Mouse (Mus musculus): ENCODE data around the gene Igsf10. TPM values are rescaled to one million over a fixed set of nuclear protein-coding genes. Genes with fewer than 3 reads are reported as not detected.

Igsf10 gene
- polyA plus RNA-seq, 1 experiment, result 0.50 TPM

- TF ChIP-seq POLR2A (IDR thresholded peaks at IDR 0.05; ENCODE audit: control insufficient read depth, extremely low read depth, insufficient read depth, low read length, poor library complexity) (no peak), CTCF (IDR thresholded peaks at IDR 0.05; ENCODE audit: borderline replicate concordance, control insufficient read depth, extremely low read depth, insufficient read depth, low read length, poor library complexity) (no peak)
- 89% methylated on average over 3 of the region's 3 CpGs for WGBS
These were observed 10.0 kb upstream of the Igsf10 start for GRCm38 (mm10) chr3:59354156-59354555.

DNA sequence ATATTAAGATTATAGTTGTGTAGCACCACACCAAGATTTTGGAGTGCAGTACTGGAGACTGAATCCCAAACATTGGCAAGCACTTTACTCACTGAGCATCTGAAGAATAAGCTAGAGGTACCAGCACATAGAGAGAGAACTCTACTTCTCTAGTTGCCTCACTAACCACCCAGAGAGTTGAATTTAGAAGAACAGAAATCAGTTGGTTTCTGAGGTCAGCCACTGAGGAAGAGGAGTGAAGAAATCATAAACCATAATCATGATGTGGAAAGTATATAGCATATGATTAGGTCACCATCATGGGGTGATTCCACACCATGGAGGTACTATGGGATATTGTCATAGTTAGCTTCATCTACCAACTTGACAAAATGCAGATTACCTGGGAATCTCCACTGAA is 7.6 kb upstream of the Igsf10 start:
- Histone ChIP-seq H3K27me3 (ENCODE audit: control insufficient read depth, insufficient read depth, low read length) (no peaks in the 10 kb centered on the region), H3K4me3 (ENCODE audit: control insufficient read depth, insufficient read depth, low read length) (no peak overlapping the region), H3K4me1 (replicated peaks; ENCODE audit: control insufficient read depth, insufficient read depth, low read length) (no peaks in the 10 kb centered on the region), H3K27ac (ENCODE audit: control insufficient read depth, insufficient read depth, low read length) (no peak overlapping the region), H3K36me3 (ENCODE audit: control insufficient read depth, insufficient read depth, low read length) (no peaks in the 10 kb centered on the region)
- no peak for DNase-seq
- TF ChIP-seq POLR2A (IDR thresholded peaks at IDR 0.05; ENCODE audit: control insufficient read depth, extremely low read depth, insufficient read depth, low read length, poor library complexity) (no peak), CTCF (IDR thresholded peaks at IDR 0.05; ENCODE audit: borderline replicate concordance, control insufficient read depth, extremely low read depth, insufficient read depth, low read length, poor library complexity) (no peak)

More at GRCm38 (mm10) chr3:59354156-59354555, 10.0 kb upstream of the Igsf10 start:
- no peaks in the 10 kb centered on the region for H3K4me1 ChIP-seq (replicated peaks; ENCODE audit: control insufficient read depth, insufficient read depth, low read length)
- H3K27me3 ChIP-seq (ENCODE audit: control insufficient read depth, insufficient read depth, low read length), result no peaks in the 10 kb centered on the region
- H3K4me3 ChIP-seq (ENCODE audit: control insufficient read depth, insufficient read depth, low read length), result no peak overlapping the region
- H3K27ac ChIP-seq (ENCODE audit: control insufficient read depth, insufficient read depth, low read length), result no peak overlapping the region
- DNase-seq, result no peak
- H3K36me3 ChIP-seq (ENCODE audit: control insufficient read depth, insufficient read depth, low read length), result no peaks in the 10 kb centered on the region

- Histone ChIP-seq H3K4me1 (replicated peaks; ENCODE audit: control insufficient read depth, insufficient read depth, low read length) (0 out of 2 replicates have a peak, but pooled peaks cover 4% of the 10 kb centered on the region), H3K27ac (ENCODE audit: control insufficient read depth, insufficient read depth, low read length) (no peak overlapping the region), H3K36me3 (ENCODE audit: control insufficient read depth, insufficient read depth, low read length) (no peaks in the 10 kb centered on the region), H3K27me3 (ENCODE audit: control insufficient read depth, insufficient read depth, low read length) (no peaks in the 10 kb centered on the region), H3K4me3 (ENCODE audit: control insufficient read depth, insufficient read depth, low read length) (no peak overlapping the region)
- DNase-seq, result no peak
- 91% methylated on average over 4 of the region's 4 CpGs for WGBS
- TF ChIP-seq POLR2A (IDR thresholded peaks at IDR 0.05; ENCODE audit: control insufficient read depth, extremely low read depth, insufficient read depth, low read length, poor library complexity) (no peak), CTCF (IDR thresholded peaks at IDR 0.05; ENCODE audit: borderline replicate concordance, control insufficient read depth, extremely low read depth, insufficient read depth, low read length, poor library complexity) (no peak)
These were observed 1.2 kb downstream of the Igsf10 start for GRCm38 (mm10) chr3:59343026-59343425.

DNA sequence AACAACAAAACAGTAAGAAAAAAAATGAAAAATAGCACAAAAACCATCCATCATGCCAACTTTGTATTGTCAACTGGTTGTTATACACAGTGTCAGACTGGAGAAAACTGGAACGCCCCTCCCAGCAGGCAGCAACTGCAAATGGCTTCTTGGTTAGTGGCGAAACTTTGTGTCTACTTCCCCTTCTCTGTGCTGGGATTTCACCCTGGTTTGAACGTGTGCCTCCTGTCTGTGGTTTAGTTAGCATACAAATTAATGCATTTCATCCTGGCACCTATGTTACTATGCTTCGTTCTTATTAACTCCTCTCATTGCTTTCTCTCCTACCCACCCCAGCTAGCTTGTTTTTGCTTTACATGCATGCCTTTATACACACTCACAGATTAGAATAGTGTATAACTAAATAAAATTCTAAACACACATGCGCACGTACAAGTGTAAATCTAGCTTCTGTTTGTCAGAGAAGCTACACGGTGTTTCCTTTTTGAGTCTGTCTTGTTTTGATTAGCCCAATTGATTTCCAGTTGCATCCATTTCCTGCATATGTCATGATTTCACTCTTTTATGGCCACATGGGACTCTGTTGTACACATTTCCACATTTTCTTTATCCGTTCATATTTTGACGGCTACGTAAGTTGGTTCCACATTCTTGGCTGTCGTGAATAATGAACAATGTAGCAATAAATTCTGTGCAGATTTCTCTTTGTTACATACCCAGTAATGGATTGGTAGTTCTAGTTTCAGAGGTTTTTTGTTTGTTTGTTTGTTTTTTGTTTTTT is 2.4 kb downstream of the Igsf10 start:
- Histone ChIP-seq H3K4me1 (replicated peaks; ENCODE audit: control insufficient read depth, insufficient read depth, low read length) (0 out of 2 replicates have a peak, but pooled peaks cover 4% of the 10 kb centered on the region), H3K27me3 (ENCODE audit: control insufficient read depth, insufficient read depth, low read length) (no peaks in the 10 kb centered on the region), H3K4me3 (ENCODE audit: control insufficient read depth, insufficient read depth, low read length) (no peak overlapping the region), H3K36me3 (ENCODE audit: control insufficient read depth, insufficient read depth, low read length) (no peaks in the 10 kb centered on the region), H3K27ac (ENCODE audit: control insufficient read depth, insufficient read depth, low read length) (no peak overlapping the region)
- TF ChIP-seq CTCF (IDR thresholded peaks at IDR 0.05; ENCODE audit: borderline replicate concordance, control insufficient read depth, extremely low read depth, insufficient read depth, low read length, poor library complexity), result no peak
- TF ChIP-seq POLR2A (IDR thresholded peaks at IDR 0.05; ENCODE audit: control insufficient read depth, extremely low read depth, insufficient read depth, low read length, poor library complexity), result no peak
- no peak for DNase-seq
- 66% methylated on average over 11 of the region's 11 CpGs for whole genome bisulfite sequencing

DNA sequence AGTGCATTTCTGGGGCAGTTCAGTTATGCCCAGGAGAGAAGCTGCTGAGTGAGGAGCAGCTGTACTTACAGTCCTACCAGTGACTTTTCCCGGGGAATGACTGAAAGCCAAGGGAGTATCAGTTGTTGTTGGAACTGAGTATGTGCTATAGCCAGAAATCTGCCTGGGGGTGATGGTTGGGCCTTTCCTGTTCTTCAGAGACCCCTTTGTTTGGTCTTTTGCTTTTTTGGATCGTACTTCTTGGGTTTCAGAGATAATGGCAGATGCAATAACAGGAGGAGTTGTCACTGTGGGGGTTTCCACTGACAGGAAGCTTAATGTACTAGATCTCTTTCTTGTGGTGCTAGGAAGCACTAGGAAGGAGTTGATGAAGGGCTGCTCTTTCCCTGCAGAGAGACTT is 15.7 kb downstream of the Igsf10 start:
- WGBS, result 90% methylated on average over 2 of the region's 2 CpGs
- DNase-seq, result no peak
- no peak overlapping the region for H3K4me3 ChIP-seq (ENCODE audit: control insufficient read depth, insufficient read depth, low read length)
- H3K36me3 ChIP-seq (ENCODE audit: control insufficient read depth, insufficient read depth, low read length), result no peaks in the 10 kb centered on the region
- H3K27me3 ChIP-seq (ENCODE audit: control insufficient read depth, insufficient read depth, low read length), result no peaks in the 10 kb centered on the region
- no peak for TF ChIP-seq POLR2A (IDR thresholded peaks at IDR 0.05; ENCODE audit: control insufficient read depth, extremely low read depth, insufficient read depth, low read length, poor library complexity)
- TF ChIP-seq CTCF (IDR thresholded peaks at IDR 0.05; ENCODE audit: borderline replicate concordance, control insufficient read depth, extremely low read depth, insufficient read depth, low read length, poor library complexity), result no peak
- H3K27ac ChIP-seq (ENCODE audit: control insufficient read depth, insufficient read depth, low read length), result no peak overlapping the region
- no peaks in the 10 kb centered on the region; the same call in 1 of the 2 replicates for H3K4me1 ChIP-seq (replicated peaks; ENCODE audit: control insufficient read depth, insufficient read depth, low read length)

DNA sequence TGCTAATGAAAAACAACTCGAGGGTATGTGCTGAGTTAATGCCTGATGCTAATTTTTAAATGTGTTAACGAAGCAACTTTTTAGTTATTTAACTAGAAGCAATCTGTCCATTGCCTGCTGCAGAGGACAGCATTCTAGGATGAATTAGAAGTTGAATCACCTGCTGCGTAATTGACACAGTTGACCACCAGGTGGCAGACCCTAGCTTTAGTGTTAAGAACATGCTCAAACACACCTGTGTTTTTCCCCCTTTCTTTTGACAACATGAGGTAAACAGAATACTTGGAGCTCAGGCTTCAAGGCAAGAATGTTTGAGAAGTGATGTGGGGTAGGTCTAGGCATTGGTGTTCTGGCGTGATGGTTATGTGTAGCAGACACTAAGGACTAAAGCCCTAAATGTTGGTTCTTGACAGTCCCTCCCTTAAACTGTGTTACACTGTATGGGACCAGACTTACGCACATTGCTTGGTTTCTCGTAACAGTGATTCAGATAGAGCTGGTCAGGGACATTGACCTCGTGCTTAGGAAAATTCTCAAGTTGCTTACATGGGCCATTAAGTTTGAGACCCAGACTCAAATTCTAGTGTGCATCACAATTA is 22.8 kb downstream of the Igsf10 start:
- DNase-seq, result peak; percentile 76
- no peaks in the 10 kb centered on the region for H3K27me3 ChIP-seq (ENCODE audit: control insufficient read depth, insufficient read depth, low read length)
- no peaks in the 10 kb centered on the region for H3K36me3 ChIP-seq (ENCODE audit: control insufficient read depth, insufficient read depth, low read length)
- H3K4me1 ChIP-seq (replicated peaks; ENCODE audit: control insufficient read depth, insufficient read depth, low read length), result no peaks in the 10 kb centered on the region
- H3K4me3 ChIP-seq (ENCODE audit: control insufficient read depth, insufficient read depth, low read length), result no peak overlapping the region
- no peak overlapping the region for H3K27ac ChIP-seq (ENCODE audit: control insufficient read depth, insufficient read depth, low read length)
- TF ChIP-seq POLR2A (IDR thresholded peaks at IDR 0.05; ENCODE audit: control insufficient read depth, extremely low read depth, insufficient read depth, low read length, poor library complexity) (no peak), CTCF (IDR thresholded peaks at IDR 0.05; ENCODE audit: borderline replicate concordance, control insufficient read depth, extremely low read depth, insufficient read depth, low read length, poor library complexity) (no peak)
- WGBS, result 64% methylated on average over 7 of the region's 7 CpGs
